Mouse (Mus musculus): ENCODE measurements around the gene Gm11437.

DNA sequence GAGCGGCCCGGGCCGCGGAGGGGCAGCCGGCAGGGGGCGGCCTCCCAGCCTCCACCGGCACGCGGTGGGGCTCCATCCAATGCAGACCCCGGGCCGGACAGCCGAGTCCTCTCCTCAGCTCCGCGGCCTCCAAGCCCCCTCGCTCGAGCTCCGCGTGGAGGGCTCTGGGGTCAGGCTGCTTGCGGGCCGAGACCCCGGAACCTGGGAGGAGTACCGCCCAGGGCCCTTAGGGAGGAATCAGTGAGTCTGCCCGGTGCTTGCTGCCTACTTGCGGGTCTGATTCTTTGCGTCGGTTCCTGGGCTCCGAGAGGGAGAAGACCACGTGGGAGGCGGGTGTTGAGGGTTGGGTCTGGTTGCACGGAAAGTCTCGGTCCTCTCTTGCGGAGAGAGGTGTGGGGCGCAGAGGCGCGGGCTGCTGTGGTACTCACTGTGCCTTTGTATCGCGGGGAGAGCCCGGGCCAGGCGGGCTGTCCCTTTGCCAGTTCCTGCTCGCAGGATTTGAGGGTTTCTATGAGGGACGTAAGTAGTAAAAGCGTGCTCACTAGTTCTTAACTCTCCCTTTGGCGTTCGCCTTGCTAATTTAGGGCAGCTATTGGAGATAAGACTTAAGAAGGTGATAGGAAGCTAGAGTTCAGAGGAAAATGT, 12.8 kb upstream of the Gm11437 start:
- TF ChIP-seq POLR2A (IDR thresholded peaks at IDR 0.05; ENCODE audit: low read depth, low read length) (peak; percentile 64; the same call in 1 of the 2 replicates), CTCF (IDR thresholded peaks at IDR 0.05; ENCODE audit: borderline replicate concordance, insufficient read depth, low read length) (no peak)
